Mouse (Mus musculus): ENCODE data around the gene Cntd1. TPM values are rescaled to one million over a fixed set of nuclear protein-coding genes. Genes with fewer than 3 reads are reported as not detected.
A peak's percentile ranks its signal among the peaks of the same experiment; 100 is the strongest.

The Cntd1 gene
- polyA plus RNA-seq, 1 experiment from 2014 or later: 0.91 TPM

- H3K36me3 ChIP-seq (replicated peaks; ENCODE audit: control insufficient read depth, insufficient read depth): no peaks in the 10 kb centered on the region
- DNase-seq (ENCODE audit: low spot score) (no peak), ATAC-seq (ENCODE audit: low FRiP score) (no peak)
- no peaks in the 10 kb centered on the region for H3K9me3 ChIP-seq (ENCODE audit: control insufficient read depth, low read length)
- H3K4me2 ChIP-seq (replicated peaks): peak overlapping the region; percentile 88
- peak overlapping the region; percentile 59 for H3K4me3 ChIP-seq (replicated peaks; ENCODE audit: low read length)
- H3K27ac ChIP-seq: no peak overlapping the region
- no peaks in the 10 kb centered on the region for H3K27me3 ChIP-seq (ENCODE audit: control insufficient read depth, insufficient read depth, low read length)
- H3K4me1 ChIP-seq (replicated peaks; ENCODE audit: control insufficient read depth, insufficient read depth, low read length): peaks cover 13% of the 10 kb centered on the region
- H3K9ac ChIP-seq: peak overlapping the region; percentile 75
- 75% methylated on average over 12 of the region's 12 CpGs for WGBS
Measured at GRCm38 (mm10) chr11:101277381-101278222, 1.2 kb upstream of the Cntd1 start.

GRCm38 (mm10) chr11:101279193-101279569 is 369 bp downstream of the Cntd1 start:
- H3K4me3 ChIP-seq (replicated peaks; ENCODE audit: low read length): peak overlapping the region; percentile 59
- peaks cover 13% of the 10 kb centered on the region for H3K4me1 ChIP-seq (replicated peaks; ENCODE audit: control insufficient read depth, insufficient read depth, low read length)
- 61% methylated on average over 14 of the region's 14 CpGs for whole genome bisulfite sequencing
- H3K9me3 ChIP-seq (ENCODE audit: control insufficient read depth, low read length): no peaks in the 10 kb centered on the region
- no peaks in the 10 kb centered on the region for H3K36me3 ChIP-seq (replicated peaks; ENCODE audit: control insufficient read depth, insufficient read depth)
- H3K9ac ChIP-seq: no peak overlapping the region
- no peaks in the 10 kb centered on the region for H3K27me3 ChIP-seq (ENCODE audit: control insufficient read depth, insufficient read depth, low read length)
- no peak for DNase-seq (ENCODE audit: low spot score)
- peak overlapping the region; percentile 88 for H3K4me2 ChIP-seq (replicated peaks)
- H3K27ac ChIP-seq: no peak overlapping the region
- ATAC-seq (ENCODE audit: low FRiP score): peak; percentile 32; the same call in 1 of the 2 replicates

GRCm38 (mm10) chr11:101280837-101281236 is 2.0 kb downstream of the Cntd1 start:
- no peak overlapping the region for H3K27ac ChIP-seq
- no peak overlapping the region for H3K4me2 ChIP-seq (replicated peaks)
- H3K9me3 ChIP-seq (ENCODE audit: control insufficient read depth, low read length): no peaks in the 10 kb centered on the region
- H3K4me3 ChIP-seq (replicated peaks; ENCODE audit: low read length): no peak overlapping the region
- DNase-seq (ENCODE audit: low spot score) (no peak), ATAC-seq (ENCODE audit: low FRiP score) (no peak)
- WGBS: 50% methylated on average over 7 of the region's 7 CpGs
- H3K9ac ChIP-seq: no peak overlapping the region
- H3K36me3 ChIP-seq (replicated peaks; ENCODE audit: control insufficient read depth, insufficient read depth): peaks cover 4% of the 10 kb centered on the region; the same call in 1 of the 2 replicates
- H3K27me3 ChIP-seq (ENCODE audit: control insufficient read depth, insufficient read depth, low read length): no peaks in the 10 kb centered on the region
- peaks cover 13% of the 10 kb centered on the region for H3K4me1 ChIP-seq (replicated peaks; ENCODE audit: control insufficient read depth, insufficient read depth, low read length)

GRCm38 (mm10) chr11:101282896-101283295 is 4.1 kb downstream of the Cntd1 start:
- no peaks in the 10 kb centered on the region for H3K27me3 ChIP-seq (ENCODE audit: control insufficient read depth, insufficient read depth, low read length)
- ATAC-seq (ENCODE audit: low FRiP score) (no peak), DNase-seq (ENCODE audit: low spot score) (no peak)
- no peak overlapping the region for H3K9ac ChIP-seq
- 33% methylated on average over 5 of the region's 5 CpGs for WGBS
- no peak overlapping the region for H3K4me2 ChIP-seq (replicated peaks)
- peaks cover 23% of the 10 kb centered on the region for H3K36me3 ChIP-seq (replicated peaks; ENCODE audit: control insufficient read depth, insufficient read depth)
- H3K4me1 ChIP-seq (replicated peaks; ENCODE audit: control insufficient read depth, insufficient read depth, low read length): peaks cover 5% of the 10 kb centered on the region
- H3K4me3 ChIP-seq (replicated peaks; ENCODE audit: low read length): no peak overlapping the region
- no peaks in the 10 kb centered on the region for H3K9me3 ChIP-seq (ENCODE audit: control insufficient read depth, low read length)
- no peak overlapping the region for H3K27ac ChIP-seq

GRCm38 (mm10) chr11:101283805-101284204 is 5.0 kb downstream of the Cntd1 start:
- WGBS: 76% methylated on average over 4 of the region's 4 CpGs

DNA sequence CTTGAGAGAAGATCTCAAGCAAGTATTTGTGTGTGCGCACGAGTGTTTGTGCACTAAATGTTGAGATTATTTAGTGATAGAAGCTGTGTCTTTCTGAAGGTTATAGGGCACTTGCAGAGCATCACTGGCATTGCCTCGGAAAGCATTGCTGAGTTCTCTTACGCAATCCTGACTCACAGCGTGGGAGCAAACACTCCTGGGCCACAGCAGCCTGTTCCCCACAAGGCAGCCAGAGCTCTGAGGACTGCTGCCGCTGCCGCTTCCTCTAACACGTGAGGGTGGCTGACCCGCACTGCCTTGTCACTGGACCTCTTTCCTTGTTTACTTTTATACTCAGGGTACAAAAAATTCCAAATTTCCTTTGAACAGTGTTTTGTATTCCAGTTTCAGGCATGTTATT is 8.5 kb downstream of the Cntd1 start:
- no peak for DNase-seq (ENCODE audit: low spot score)
- peaks cover 67% of the 10 kb centered on the region for H3K36me3 ChIP-seq (replicated peaks; ENCODE audit: control insufficient read depth, insufficient read depth)
- H3K9me3 ChIP-seq (ENCODE audit: control insufficient read depth, low read length): no peaks in the 10 kb centered on the region
- no peak overlapping the region for H3K27ac ChIP-seq
- H3K4me1 ChIP-seq (replicated peaks; ENCODE audit: control insufficient read depth, insufficient read depth, low read length): no peaks in the 10 kb centered on the region
- H3K4me3 ChIP-seq (replicated peaks; ENCODE audit: low read length): no peak overlapping the region
- no peak for ATAC-seq (ENCODE audit: low FRiP score)
- no peak overlapping the region for H3K4me2 ChIP-seq (replicated peaks)
- 89% methylated on average over 9 of the region's 9 CpGs for WGBS
- no peaks in the 10 kb centered on the region for H3K27me3 ChIP-seq (ENCODE audit: control insufficient read depth, insufficient read depth, low read length)
- H3K9ac ChIP-seq: no peak overlapping the region

More at GRCm38 (mm10) chr11:101283805-101284204, 5.0 kb downstream of the Cntd1 start:
- no peaks in the 10 kb centered on the region for H3K4me1 ChIP-seq (replicated peaks; ENCODE audit: control insufficient read depth, insufficient read depth, low read length)
- H3K27ac ChIP-seq: no peak overlapping the region
- no peak overlapping the region for H3K4me3 ChIP-seq (replicated peaks; ENCODE audit: low read length)
- ATAC-seq (ENCODE audit: low FRiP score): no peak
- no peaks in the 10 kb centered on the region for H3K27me3 ChIP-seq (ENCODE audit: control insufficient read depth, insufficient read depth, low read length)
- no peak for DNase-seq (ENCODE audit: low spot score)
- peaks cover 32% of the 10 kb centered on the region for H3K36me3 ChIP-seq (replicated peaks; ENCODE audit: control insufficient read depth, insufficient read depth)
- no peaks in the 10 kb centered on the region for H3K9me3 ChIP-seq (ENCODE audit: control insufficient read depth, low read length)
- no peak overlapping the region for H3K4me2 ChIP-seq (replicated peaks)
- no peak overlapping the region for H3K9ac ChIP-seq

- peaks cover 98% of the 10 kb centered on the region for H3K36me3 ChIP-seq (replicated peaks; ENCODE audit: control insufficient read depth, insufficient read depth)
- no peak overlapping the region for H3K27ac ChIP-seq
- no peak overlapping the region for H3K4me3 ChIP-seq (replicated peaks; ENCODE audit: low read length)
- no peaks in the 10 kb centered on the region for H3K27me3 ChIP-seq (ENCODE audit: control insufficient read depth, insufficient read depth, low read length)
- 96% methylated on average over 8 of the region's 8 CpGs for WGBS
- DNase-seq (ENCODE audit: low spot score) (no peak), ATAC-seq (ENCODE audit: low FRiP score) (no peak)
- H3K9me3 ChIP-seq (ENCODE audit: control insufficient read depth, low read length): no peaks in the 10 kb centered on the region
- no peaks in the 10 kb centered on the region for H3K4me1 ChIP-seq (replicated peaks; ENCODE audit: control insufficient read depth, insufficient read depth, low read length)
- no peak overlapping the region for H3K9ac ChIP-seq
- H3K4me2 ChIP-seq (replicated peaks): no peak overlapping the region
Measured at GRCm38 (mm10) chr11:101291231-101291630, 12.4 kb downstream of the Cntd1 start.

DNA sequence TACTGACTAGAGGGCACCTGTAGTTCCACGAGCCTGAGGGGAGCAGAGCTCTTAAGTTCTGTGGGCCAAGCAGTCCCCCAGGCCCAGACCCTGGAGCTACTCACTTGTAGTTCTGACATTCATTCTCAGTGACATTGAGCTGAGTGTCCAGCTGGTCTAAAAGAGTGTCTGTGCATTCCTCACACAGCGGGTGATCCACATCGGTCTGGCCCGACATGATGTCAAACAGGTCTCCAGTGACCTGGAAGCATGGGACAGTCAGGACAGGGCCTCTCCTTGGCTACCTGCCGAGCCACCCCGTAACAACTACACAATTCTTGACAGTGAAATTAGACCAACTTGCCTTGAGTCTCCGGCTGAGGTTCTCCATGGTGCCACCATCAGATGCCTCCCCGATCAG is 16.4 kb downstream of the Cntd1 start:
- ATAC-seq (ENCODE audit: low FRiP score) (no peak), DNase-seq (ENCODE audit: low spot score) (no peak)
- 92% methylated on average over 8 of the region's 8 CpGs for WGBS
- Histone ChIP-seq H3K9me3 (ENCODE audit: control insufficient read depth, low read length) (no peaks in the 10 kb centered on the region), H3K4me2 (replicated peaks) (no peak overlapping the region), H3K27ac (no peak overlapping the region), H3K9ac (no peak overlapping the region), H3K36me3 (replicated peaks; ENCODE audit: control insufficient read depth, insufficient read depth) (peaks cover 91% of the 10 kb centered on the region), H3K4me1 (replicated peaks; ENCODE audit: control insufficient read depth, insufficient read depth, low read length) (no peaks in the 10 kb centered on the region), H3K4me3 (replicated peaks; ENCODE audit: low read length) (no peak overlapping the region), H3K27me3 (ENCODE audit: control insufficient read depth, insufficient read depth, low read length) (no peaks in the 10 kb centered on the region)

DNA sequence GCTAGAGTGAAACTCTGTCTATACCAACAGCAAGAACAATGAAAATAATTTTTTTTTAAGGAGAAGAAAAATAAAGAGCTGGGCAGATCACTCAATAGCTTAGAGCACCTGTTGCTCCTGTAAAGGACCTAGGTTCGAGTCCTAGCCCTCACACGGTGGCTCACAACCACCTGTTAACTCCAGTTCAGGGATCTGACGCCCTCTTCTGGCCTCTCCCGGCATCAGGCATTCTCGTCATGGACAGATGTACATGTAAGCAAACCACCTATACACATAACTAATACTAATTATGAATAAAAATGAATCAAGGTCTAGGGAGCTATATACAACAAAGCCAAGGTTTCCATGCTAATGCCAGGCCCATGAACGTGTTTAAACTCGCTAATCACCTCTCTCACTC is 22.1 kb downstream of the Cntd1 start:
- Histone ChIP-seq H3K36me3 (replicated peaks; ENCODE audit: control insufficient read depth, insufficient read depth) (peaks cover 34% of the 10 kb centered on the region), H3K27me3 (ENCODE audit: control insufficient read depth, insufficient read depth, low read length) (no peaks in the 10 kb centered on the region), H3K4me3 (replicated peaks; ENCODE audit: low read length) (peak overlapping the region; percentile 65; the same call in 1 of the 2 replicates), H3K9me3 (ENCODE audit: control insufficient read depth, low read length) (no peaks in the 10 kb centered on the region), H3K27ac (no peak overlapping the region), H3K4me1 (replicated peaks; ENCODE audit: control insufficient read depth, insufficient read depth, low read length) (peaks cover 12% of the 10 kb centered on the region), H3K4me2 (replicated peaks) (peak overlapping the region; percentile 99), H3K9ac (peak overlapping the region; percentile 90)
- DNase-seq (ENCODE audit: low spot score): no peak
- no peak for ATAC-seq (ENCODE audit: low FRiP score)
- WGBS: 75% methylated on average over 7 of the region's 7 CpGs
